10 mouse cellular contexts compared by ENCODE assay signal in the genomic region with DNA sequence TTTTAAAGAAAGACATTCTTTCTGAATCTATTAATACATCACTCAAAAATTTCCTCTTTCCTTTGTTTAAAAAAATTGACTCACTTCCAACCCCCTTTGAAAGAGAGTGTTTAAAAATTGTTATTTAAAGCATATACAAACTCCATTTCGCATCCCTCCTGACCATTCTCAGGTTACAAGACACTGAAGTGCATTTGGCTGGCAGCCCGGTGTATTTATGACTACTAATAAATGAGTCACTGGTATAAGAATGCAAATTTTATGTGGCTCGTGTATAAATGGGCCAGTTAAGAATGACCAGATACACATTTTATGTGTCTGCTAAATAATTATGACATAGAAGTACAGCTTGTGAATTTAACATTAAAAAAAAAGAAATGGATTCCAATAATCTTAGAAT.
DNase-seq lines count a peak whose midpoint lies in the region.
"Had no signal": no experiment of that assay in that cellular context is flagged by ENCODE, and none has a peak within 500 bp of the region (broad histone marks: within the 10 kb centered on the region; RNA-seq: fewer than 3 reads in every experiment).

No protein-coding gene starts in this region.

- WGBS in large intestine, adult 2 months = 6% methylated on average over 3 of the region's 3 CpGs

- intact Hi-C loops in gastrocnemius, postnatal 14 days (cut with DNase I; ENCODE audit: low total_unique reads) = no loop called here

- DNase-seq in embryo, embryonic 11 days = peak; percentile 43
- no peak for DNase-seq in embryo, embryonic 10.5 days (ENCODE audit: low spot score)
- peak; percentile 15 for DNase-seq in 3134 (ENCODE audit: extremely low read depth, insufficient read length, low spot score)
- DNase-seq in gastrocnemius, postnatal 14 days = peak; percentile 48
- DNase-seq in large intestine, adult 2 months (ENCODE audit: low read depth, low spot score) = peak; percentile 29
- no peak for DNase-seq in layer of hippocampus, postnatal 36 days
- no peak for DNase-seq in layer of hippocampus, postnatal 25 days (ENCODE audit: extremely low spot score in 1 of 2, low spot score in 1 of 2)
- no peak for DNase-seq in testis, postnatal 14 days (ENCODE audit: low spot score)
- DNase-seq: left cerebral cortex, postnatal 4 days; thymus, postnatal 36 days had no signal

Comparison
In these comparisons a context has a peak if more than half of its experiments do, and no peak if none do; other contexts are left out.
1. DNase-seq: peak in embryo, embryonic 11 days (single experiment), 3134 (single experiment), gastrocnemius, postnatal 14 days (single experiment) and large intestine, adult 2 months (single experiment); none in embryo, embryonic 10.5 days (single experiment), layer of hippocampus, postnatal 36 days (0 of 2), layer of hippocampus, postnatal 25 days (0 of 2) and testis, postnatal 14 days (single experiment).